Mouse (Mus musculus): Measurements from ENCODE around the gene Rora. TPM values are rescaled to one million over a fixed set of nuclear protein-coding genes. Genes with fewer than 3 reads are reported as not detected.
A peak's percentile ranks its signal among the peaks of the same experiment; 100 is the strongest.

The Rora gene
- polyA plus RNA-seq, 1 experiment from 2014 or later: 7.5 TPM

DNA sequence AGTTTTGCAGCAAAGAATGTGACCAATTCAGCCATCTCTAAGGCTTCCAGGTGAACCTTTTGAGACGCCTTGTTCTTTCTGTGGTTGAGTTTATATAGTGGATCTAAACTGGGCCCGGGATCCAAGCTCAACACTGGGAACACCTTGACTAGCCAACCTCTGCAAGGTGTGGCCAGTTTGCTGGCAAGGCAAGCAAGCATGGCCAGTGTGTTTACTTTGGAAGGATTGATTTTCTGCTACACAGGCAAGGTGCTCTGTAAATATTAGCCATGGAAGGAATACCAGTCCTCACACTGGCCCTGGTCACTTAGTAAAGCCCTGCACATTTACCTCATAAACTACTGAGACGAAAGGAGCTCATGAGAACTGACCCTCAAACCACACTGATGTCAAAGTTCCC, 172.3 kb downstream of the Rora start:
- WGBS: 53% methylated on average over 3 of the region's 3 CpGs
- no peak overlapping the region for H3K4me2 ChIP-seq (replicated peaks; ENCODE audit: low read depth)
- TF ChIP-seq EP300 (optimal IDR thresholded peaks at IDR 0.05) (no peak), CTCF (IDR thresholded peaks at IDR 0.05; ENCODE audit: low read depth) (no peak)
- H3K4me3 ChIP-seq (ENCODE audit: low read depth, low read length): no peak overlapping the region
- H3K27me3 ChIP-seq (ENCODE audit: control insufficient read depth, insufficient read depth, low read length): no peaks in the 10 kb centered on the region
- H3K36me3 ChIP-seq (ENCODE audit: control insufficient read depth, insufficient read depth, low read length): no peaks in the 10 kb centered on the region
- H3K9ac ChIP-seq (ENCODE audit: low read length): no peak overlapping the region
- DNase-seq (ENCODE audit: low spot score): peak; percentile 63
- peak; percentile 89 for ATAC-seq (ENCODE audit: low FRiP score, low TSS enrichment)
- no peaks in the 10 kb centered on the region for H3K9me3 ChIP-seq (ENCODE audit: control insufficient read depth, low read length)
- H3K27ac ChIP-seq (replicated peaks): no peak overlapping the region
- H3K4me1 ChIP-seq (replicated peaks; ENCODE audit: control insufficient read depth, insufficient read depth): no peaks in the 10 kb centered on the region

DNA sequence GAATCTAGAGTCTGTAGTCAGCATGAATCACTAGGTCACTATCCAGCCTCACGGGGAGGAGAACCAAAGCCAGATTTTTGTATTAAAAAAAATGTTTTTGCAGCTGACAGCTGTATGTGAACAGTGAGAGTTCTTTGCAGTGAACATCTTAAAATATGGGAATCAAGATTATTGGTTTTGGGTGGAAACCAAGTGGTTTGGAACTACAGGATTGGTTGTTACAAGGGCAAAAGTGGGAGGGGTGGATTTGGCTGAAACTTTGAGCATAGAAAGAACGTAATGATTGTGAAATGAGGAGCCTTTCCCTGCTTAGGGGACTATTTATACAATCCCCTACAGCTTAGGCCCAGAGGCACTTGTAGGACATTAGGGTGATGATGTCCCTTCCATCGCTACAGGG, 173.9 kb downstream of the Rora start:
- Histone ChIP-seq H3K4me3 (ENCODE audit: low read depth, low read length) (no peak overlapping the region), H3K27me3 (ENCODE audit: control insufficient read depth, insufficient read depth, low read length) (no peaks in the 10 kb centered on the region), H3K4me1 (replicated peaks; ENCODE audit: control insufficient read depth, insufficient read depth) (no peaks in the 10 kb centered on the region), H3K9ac (ENCODE audit: low read length) (no peak overlapping the region), H3K27ac (replicated peaks) (no peak overlapping the region), H3K4me2 (replicated peaks; ENCODE audit: low read depth) (no peak overlapping the region), H3K9me3 (ENCODE audit: control insufficient read depth, low read length) (no peaks in the 10 kb centered on the region), H3K36me3 (ENCODE audit: control insufficient read depth, insufficient read depth, low read length) (no peaks in the 10 kb centered on the region)
- DNase-seq (ENCODE audit: low spot score) (no peak), ATAC-seq (ENCODE audit: low FRiP score, low TSS enrichment) (peak; percentile 6; the same call in 1 of the 2 replicates)
- 31% methylated on average over 3 of the region's 3 CpGs for WGBS
- no peak for TF ChIP-seq CTCF (IDR thresholded peaks at IDR 0.05; ENCODE audit: low read depth)
- no peak for TF ChIP-seq EP300 (optimal IDR thresholded peaks at IDR 0.05)

DNA sequence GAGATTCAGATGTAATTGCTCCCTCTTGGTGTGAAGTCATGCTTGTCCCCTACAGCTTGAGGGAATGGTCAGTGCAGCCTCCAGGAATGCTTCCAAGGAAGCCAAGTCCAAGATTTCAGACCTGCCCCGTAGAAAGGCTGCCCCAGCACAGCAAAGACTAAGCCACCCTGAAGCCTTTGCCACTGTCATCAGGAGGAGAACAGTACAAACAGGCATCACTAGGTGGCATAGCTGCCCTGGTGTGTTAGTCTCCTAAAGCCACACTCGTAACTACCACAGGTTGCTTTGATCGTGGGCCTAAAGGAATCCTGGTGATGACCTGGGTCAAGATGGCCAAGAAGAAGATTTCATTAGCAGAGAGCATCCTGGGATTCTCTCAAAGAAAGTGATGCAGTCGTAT, 176.3 kb downstream of the Rora start:
- WGBS: 73% methylated on average over 4 of the region's 4 CpGs
- H3K9me3 ChIP-seq (ENCODE audit: control insufficient read depth, low read length): no peaks in the 10 kb centered on the region
- no peaks in the 10 kb centered on the region for H3K4me1 ChIP-seq (replicated peaks; ENCODE audit: control insufficient read depth, insufficient read depth)
- no peak overlapping the region for H3K4me3 ChIP-seq (ENCODE audit: low read depth, low read length)
- TF ChIP-seq CTCF (IDR thresholded peaks at IDR 0.05; ENCODE audit: low read depth): peak; percentile 60
- TF ChIP-seq EP300 (optimal IDR thresholded peaks at IDR 0.05): no peak
- no peak overlapping the region for H3K4me2 ChIP-seq (replicated peaks; ENCODE audit: low read depth)
- DNase-seq (ENCODE audit: low spot score) (no peak), ATAC-seq (ENCODE audit: low FRiP score, low TSS enrichment) (no peak)
- no peak overlapping the region for H3K27ac ChIP-seq (replicated peaks)
- no peaks in the 10 kb centered on the region for H3K27me3 ChIP-seq (ENCODE audit: control insufficient read depth, insufficient read depth, low read length)
- H3K9ac ChIP-seq (ENCODE audit: low read length): no peak overlapping the region
- H3K36me3 ChIP-seq (ENCODE audit: control insufficient read depth, insufficient read depth, low read length): no peaks in the 10 kb centered on the region

DNA sequence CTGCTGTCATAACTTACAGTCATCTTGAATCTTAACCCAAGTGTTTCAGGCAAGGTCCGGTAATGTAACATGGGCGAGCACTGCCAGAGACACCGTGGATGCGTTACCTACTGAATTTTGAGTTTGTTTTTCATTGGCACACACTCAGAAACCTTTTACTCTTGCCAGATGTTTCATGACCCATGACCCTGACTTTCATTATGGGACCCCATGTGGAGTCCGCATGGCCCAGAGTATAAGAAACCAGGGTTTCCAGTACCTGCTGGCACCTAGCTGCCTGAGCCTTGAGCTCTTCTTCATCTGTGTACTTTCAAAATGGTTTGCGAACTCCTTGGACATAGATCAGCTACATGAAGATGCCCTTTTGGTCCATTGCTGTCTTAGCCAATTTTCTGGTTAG, 179.7 kb downstream of the Rora start:
- 85% methylated on average over 6 of the region's 6 CpGs for WGBS
- Histone ChIP-seq H3K27ac (replicated peaks) (no peak overlapping the region), H3K36me3 (ENCODE audit: control insufficient read depth, insufficient read depth, low read length) (no peaks in the 10 kb centered on the region), H3K4me3 (ENCODE audit: low read depth, low read length) (no peak overlapping the region), H3K9ac (ENCODE audit: low read length) (no peak overlapping the region), H3K27me3 (ENCODE audit: control insufficient read depth, insufficient read depth, low read length) (no peaks in the 10 kb centered on the region), H3K4me2 (replicated peaks; ENCODE audit: low read depth) (no peak overlapping the region), H3K4me1 (replicated peaks; ENCODE audit: control insufficient read depth, insufficient read depth) (no peaks in the 10 kb centered on the region), H3K9me3 (ENCODE audit: control insufficient read depth, low read length) (no peaks in the 10 kb centered on the region)
- DNase-seq (ENCODE audit: low spot score) (no peak), ATAC-seq (ENCODE audit: low FRiP score, low TSS enrichment) (no peak)
- TF ChIP-seq CTCF (IDR thresholded peaks at IDR 0.05; ENCODE audit: low read depth): no peak
- TF ChIP-seq EP300 (optimal IDR thresholded peaks at IDR 0.05): no peak

DNA sequence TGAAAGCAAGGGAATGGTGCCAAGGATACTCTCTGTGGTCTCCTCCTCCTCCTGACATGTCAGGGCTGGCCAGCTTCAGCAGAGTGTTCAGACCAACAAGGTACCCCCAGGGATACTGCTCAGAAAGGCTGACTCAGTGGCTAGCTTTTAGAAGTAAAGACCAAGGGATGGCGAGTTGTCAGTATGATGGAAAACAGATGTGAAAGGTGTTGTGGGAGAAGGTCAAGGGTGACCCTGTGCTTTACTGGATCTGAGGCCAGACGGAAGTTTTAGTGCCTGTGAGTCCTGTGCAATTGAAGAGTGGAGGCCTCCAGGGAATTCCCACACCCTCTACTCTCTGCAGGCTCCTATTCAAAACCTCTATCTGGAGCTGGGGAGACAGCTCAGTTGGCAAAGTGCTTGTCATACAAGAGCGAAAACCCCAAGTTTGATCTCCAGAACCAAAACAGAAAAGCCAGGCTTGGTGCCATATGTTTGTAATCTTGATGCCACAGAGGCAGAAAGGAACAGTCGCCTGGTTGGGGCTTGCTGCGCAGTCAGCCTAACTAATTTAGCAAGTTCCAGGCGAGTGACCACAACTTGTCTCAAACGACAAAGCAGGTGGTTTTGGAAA, 181.6 kb downstream of the Rora start:
- DNase-seq (ENCODE audit: low spot score) (no peak), ATAC-seq (ENCODE audit: low FRiP score, low TSS enrichment) (no peak)
- WGBS: 80% methylated on average over 7 of the region's 7 CpGs
- H3K27me3 ChIP-seq (ENCODE audit: control insufficient read depth, insufficient read depth, low read length): no peaks in the 10 kb centered on the region
- no peak overlapping the region for H3K4me2 ChIP-seq (replicated peaks; ENCODE audit: low read depth)
- no peak overlapping the region for H3K27ac ChIP-seq (replicated peaks)
- H3K4me3 ChIP-seq (ENCODE audit: low read depth, low read length): no peak overlapping the region
- no peaks in the 10 kb centered on the region for H3K36me3 ChIP-seq (ENCODE audit: control insufficient read depth, insufficient read depth, low read length)
- H3K9me3 ChIP-seq (ENCODE audit: control insufficient read depth, low read length): no peaks in the 10 kb centered on the region
- H3K9ac ChIP-seq (ENCODE audit: low read length): no peak overlapping the region
- TF ChIP-seq EP300 (optimal IDR thresholded peaks at IDR 0.05): no peak
- TF ChIP-seq CTCF (IDR thresholded peaks at IDR 0.05; ENCODE audit: low read depth): no peak
- H3K4me1 ChIP-seq (replicated peaks; ENCODE audit: control insufficient read depth, insufficient read depth): no peaks in the 10 kb centered on the region

DNA sequence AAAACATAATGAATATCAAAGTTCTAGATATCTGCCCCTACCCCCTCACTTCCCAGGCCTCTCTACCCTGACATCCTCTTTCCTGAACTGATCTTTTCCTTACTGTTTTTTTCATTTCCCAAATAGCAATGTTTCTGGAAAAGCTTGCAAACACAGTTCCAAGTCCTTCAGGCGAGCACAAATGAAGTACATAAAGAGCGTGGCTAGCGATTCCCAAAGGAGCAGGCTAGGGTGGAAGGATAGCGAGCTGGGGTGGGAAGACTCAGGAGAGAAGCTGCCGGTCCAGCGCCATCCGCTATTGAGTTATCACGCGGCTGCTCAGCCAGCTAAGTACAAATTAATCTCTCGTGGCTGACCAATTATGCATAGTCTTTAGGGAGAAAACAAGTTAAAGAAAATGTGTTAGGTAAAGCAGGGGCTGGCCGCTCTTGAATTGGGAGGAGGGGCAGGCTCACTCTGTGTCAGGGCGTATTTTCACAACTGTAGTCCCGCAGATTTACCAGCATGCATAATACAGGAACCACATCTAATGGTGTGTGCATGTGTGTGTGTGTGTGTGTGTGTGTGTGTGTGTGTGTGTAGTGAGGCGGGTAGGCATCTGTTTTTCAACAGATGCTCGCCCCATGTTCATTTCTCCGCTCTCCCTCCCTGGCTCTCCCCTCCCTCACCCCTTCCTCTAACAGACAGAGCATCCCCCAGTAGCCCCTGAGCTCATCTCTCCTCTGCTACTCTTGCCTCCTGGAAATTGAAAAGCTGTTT, 188.7 kb downstream of the Rora start:
- H3K27me3 ChIP-seq (ENCODE audit: control insufficient read depth, insufficient read depth, low read length): no peaks in the 10 kb centered on the region
- ATAC-seq (ENCODE audit: low FRiP score, low TSS enrichment) (no peak), DNase-seq (ENCODE audit: low spot score) (no peak)
- H3K4me3 ChIP-seq (ENCODE audit: low read depth, low read length): no peak overlapping the region
- TF ChIP-seq CTCF (IDR thresholded peaks at IDR 0.05; ENCODE audit: low read depth) (no peak), EP300 (optimal IDR thresholded peaks at IDR 0.05) (no peak)
- no peak overlapping the region for H3K4me2 ChIP-seq (replicated peaks; ENCODE audit: low read depth)
- H3K9me3 ChIP-seq (ENCODE audit: control insufficient read depth, low read length): no peaks in the 10 kb centered on the region
- H3K36me3 ChIP-seq (ENCODE audit: control insufficient read depth, insufficient read depth, low read length): no peaks in the 10 kb centered on the region
- no peak overlapping the region for H3K27ac ChIP-seq (replicated peaks)
- H3K4me1 ChIP-seq (replicated peaks; ENCODE audit: control insufficient read depth, insufficient read depth): no peaks in the 10 kb centered on the region
- H3K9ac ChIP-seq (ENCODE audit: low read length): no peak overlapping the region
- 80% methylated on average over 15 of the region's 16 CpGs for WGBS

All from stomach, postnatal 0 days (tissue).